Mouse (Mus musculus): ENCODE measurements around the gene Olfr640. TPM values are rescaled to one million over a fixed set of nuclear protein-coding genes. Genes with fewer than 3 reads are reported as not detected.

The Olfr640 gene
- not detected in 2 replicates for polyA plus RNA-seq (2015; fragmentation: Nextera tagmentation; extraction: Ambion mirVana)

GRCm38 (mm10) chr7:104025473-104025872 is at the start of gene Olfr640:
Olfr640 (minus strand) TSS chr7:104025573.
- no peak within 1 kb of the TSS for H3K27ac ChIP-seq
- WGBS, result 76% methylated on average over 6 of the region's 6 CpGs
- H3K9me3 ChIP-seq, result no peaks in the 10 kb centered on the region

GRCm38 (mm10) chr7:104071769-104072168 is 46.4 kb upstream of the Olfr640 start, which contains the start of gene Olfr644:
Olfr644 (minus strand) TSS chr7:104071869.
- ATAC-seq (ENCODE audit: insufficient number of reproducible peaks, insufficient read depth, low FRiP score, low TSS enrichment, low read depth), result no peak
- no peak within 1 kb of the TSS for H3K9ac ChIP-seq
- H3K27ac ChIP-seq, result no peak within 1 kb of the TSS
- no peaks in the 10 kb centered on the region for H3K27me3 ChIP-seq
- H3K4me2 ChIP-seq, result no peak within 1 kb of the TSS
- no peaks in the 10 kb centered on the region for H3K36me3 ChIP-seq
- no peaks in the 10 kb centered on the region for H3K9me3 ChIP-seq
- no peaks in the 10 kb centered on the region for H3K4me1 ChIP-seq
- no peak within 1 kb of the TSS for H3K4me3 ChIP-seq
- 60% methylated on average over 2 of the region's 2 CpGs for WGBS

More at GRCm38 (mm10) chr7:104025473-104025872, at the start of gene Olfr640:
- no peak for ATAC-seq (ENCODE audit: insufficient number of reproducible peaks, insufficient read depth, low FRiP score, low TSS enrichment, low read depth)
- Histone ChIP-seq H3K4me2 (no peak within 1 kb of the TSS), H3K4me3 (no peak within 1 kb of the TSS), H3K27me3 (no peaks in the 10 kb centered on the region), H3K9ac (no peak within 1 kb of the TSS), H3K4me1 (no peaks in the 10 kb centered on the region), H3K36me3 (no peaks in the 10 kb centered on the region)

- 53% methylated on average over 2 of the region's 2 CpGs for WGBS
- Histone ChIP-seq H3K4me1 (no peaks in the 10 kb centered on the region), H3K4me2 (no peak within 1 kb of the TSS), H3K27me3 (no peaks in the 10 kb centered on the region), H3K27ac (no peak within 1 kb of the TSS), H3K4me3 (no peak within 1 kb of the TSS), H3K9ac (no peak within 1 kb of the TSS), H3K36me3 (no peaks in the 10 kb centered on the region), H3K9me3 (no peaks in the 10 kb centered on the region)
- no peak for ATAC-seq (ENCODE audit: insufficient number of reproducible peaks, insufficient read depth, low FRiP score, low TSS enrichment, low read depth)
These were observed 36.0 kb upstream of the Olfr640 start, which contains the start of gene 4930516K23Rik for GRCm38 (mm10) chr7:104061345-104061744. 4930516K23Rik (minus strand) TSS chr7:104061445.

GRCm38 (mm10) chr7:104059215-104059614 is 33.8 kb upstream of the Olfr640 start:
- WGBS, result 94% methylated on average over 1 of the region's 1 CpGs
- Histone ChIP-seq H3K9me3 (no peaks in the 10 kb centered on the region), H3K9ac (no peak overlapping the region), H3K27ac (no peak overlapping the region), H3K4me3 (no peak overlapping the region), H3K4me1 (no peaks in the 10 kb centered on the region), H3K27me3 (no peaks in the 10 kb centered on the region), H3K36me3 (no peaks in the 10 kb centered on the region), H3K4me2 (no peak overlapping the region)
- no peak for ATAC-seq (ENCODE audit: insufficient number of reproducible peaks, insufficient read depth, low FRiP score, low TSS enrichment, low read depth)

- H3K9ac ChIP-seq, result no peak within 1 kb of the TSS
- H3K9me3 ChIP-seq, result no peaks in the 10 kb centered on the region
- no peak for ATAC-seq (ENCODE audit: insufficient number of reproducible peaks, insufficient read depth, low FRiP score, low TSS enrichment, low read depth)
- H3K36me3 ChIP-seq, result no peaks in the 10 kb centered on the region
- H3K4me2 ChIP-seq, result no peak within 1 kb of the TSS
- H3K4me3 ChIP-seq, result no peak within 1 kb of the TSS
- WGBS, result 65% methylated on average over 1 of the region's 1 CpGs
- no peaks in the 10 kb centered on the region for H3K4me1 ChIP-seq
- H3K27me3 ChIP-seq, result no peaks in the 10 kb centered on the region
- no peak within 1 kb of the TSS for H3K27ac ChIP-seq
These were observed 27.2 kb upstream of the Olfr640 start, which contains the start of gene Olfr642 for GRCm38 (mm10) chr7:104052566-104052965. Olfr642 (minus strand) TSS chr7:104052666.

GRCm38 (mm10) chr7:104050745-104051144 is 25.4 kb upstream of the Olfr640 start:
- Histone ChIP-seq H3K27me3 (no peaks in the 10 kb centered on the region), H3K9me3 (no peaks in the 10 kb centered on the region), H3K4me2 (no peak overlapping the region), H3K4me1 (no peaks in the 10 kb centered on the region), H3K4me3 (no peak overlapping the region), H3K36me3 (no peaks in the 10 kb centered on the region), H3K27ac (no peak overlapping the region), H3K9ac (no peak overlapping the region)
- no peak for ATAC-seq (ENCODE audit: insufficient number of reproducible peaks, insufficient read depth, low FRiP score, low TSS enrichment, low read depth)
- WGBS, result 85% methylated on average over 4 of the region's 4 CpGs

GRCm38 (mm10) chr7:104035145-104035544 is 9.8 kb upstream of the Olfr640 start, which contains the start of gene Olfr641:
Olfr641 (plus strand) TSS chr7:104035445.
- H3K4me1 ChIP-seq, result no peaks in the 10 kb centered on the region
- no peak for ATAC-seq (ENCODE audit: insufficient number of reproducible peaks, insufficient read depth, low FRiP score, low TSS enrichment, low read depth)
- WGBS, result 60% methylated on average over 1 of the region's 1 CpGs
- H3K9me3 ChIP-seq, result no peaks in the 10 kb centered on the region
- no peak within 1 kb of the TSS for H3K9ac ChIP-seq
- no peaks in the 10 kb centered on the region for H3K27me3 ChIP-seq
- H3K4me3 ChIP-seq, result no peak within 1 kb of the TSS
- no peaks in the 10 kb centered on the region for H3K36me3 ChIP-seq
- no peak within 1 kb of the TSS for H3K4me2 ChIP-seq
- H3K27ac ChIP-seq, result no peak within 1 kb of the TSS

GRCm38 (mm10) chr7:104026978-104027377 is 1.6 kb upstream of the Olfr640 start:
- no peak overlapping the region for H3K27ac ChIP-seq
- no peak overlapping the region for H3K4me2 ChIP-seq
- H3K9me3 ChIP-seq, result no peaks in the 10 kb centered on the region
- H3K4me3 ChIP-seq, result no peak overlapping the region
- no peaks in the 10 kb centered on the region for H3K27me3 ChIP-seq
- H3K36me3 ChIP-seq, result no peaks in the 10 kb centered on the region
- H3K4me1 ChIP-seq, result no peaks in the 10 kb centered on the region
- WGBS, result 70% methylated on average over 3 of the region's 3 CpGs
- no peak for ATAC-seq (ENCODE audit: insufficient number of reproducible peaks, insufficient read depth, low FRiP score, low TSS enrichment, low read depth)
- H3K9ac ChIP-seq, result no peak overlapping the region

- ATAC-seq (ENCODE audit: insufficient number of reproducible peaks, insufficient read depth, low FRiP score, low TSS enrichment, low read depth), result no peak
- Histone ChIP-seq H3K4me3 (no peak overlapping the region), H3K36me3 (no peaks in the 10 kb centered on the region), H3K9ac (no peak overlapping the region), H3K4me2 (no peak overlapping the region), H3K9me3 (no peaks in the 10 kb centered on the region), H3K4me1 (no peaks in the 10 kb centered on the region), H3K27me3 (no peaks in the 10 kb centered on the region), H3K27ac (no peak overlapping the region)
- WGBS, result 89% methylated on average over 6 of the region's 6 CpGs
These were observed 3.7 kb downstream of the Olfr640 start for GRCm38 (mm10) chr7:104021651-104022050.

- Histone ChIP-seq H3K27ac (no peak overlapping the region), H3K4me3 (no peak overlapping the region), H3K27me3 (no peaks in the 10 kb centered on the region), H3K4me1 (no peaks in the 10 kb centered on the region), H3K9me3 (no peaks in the 10 kb centered on the region), H3K4me2 (no peak overlapping the region), H3K9ac (no peak overlapping the region), H3K36me3 (no peaks in the 10 kb centered on the region)
- 81% methylated on average over 1 of the region's 1 CpGs for WGBS
- ATAC-seq (ENCODE audit: insufficient number of reproducible peaks, insufficient read depth, low FRiP score, low TSS enrichment, low read depth), result no peak
These were observed 6.4 kb downstream of the Olfr640 start for GRCm38 (mm10) chr7:104018953-104019352.

GRCm38 (mm10) chr7:104017203-104017602 is 8.2 kb downstream of the Olfr640 start, which contains the start of gene Olfr639:
Olfr639 (minus strand) TSS chr7:104017303.
- no peak within 1 kb of the TSS for H3K4me3 ChIP-seq
- no peaks in the 10 kb centered on the region for H3K36me3 ChIP-seq
- no peaks in the 10 kb centered on the region for H3K4me1 ChIP-seq
- H3K9me3 ChIP-seq, result no peaks in the 10 kb centered on the region
- ATAC-seq (ENCODE audit: insufficient number of reproducible peaks, insufficient read depth, low FRiP score, low TSS enrichment, low read depth), result no peak
- H3K27me3 ChIP-seq, result no peaks in the 10 kb centered on the region
- H3K9ac ChIP-seq, result no peak within 1 kb of the TSS
- no peak within 1 kb of the TSS for H3K27ac ChIP-seq
- H3K4me2 ChIP-seq, result no peak within 1 kb of the TSS

- Histone ChIP-seq H3K27ac (no peak overlapping the region), H3K36me3 (no peaks in the 10 kb centered on the region), H3K4me3 (no peak overlapping the region), H3K27me3 (no peaks in the 10 kb centered on the region), H3K9me3 (no peaks in the 10 kb centered on the region), H3K9ac (no peak overlapping the region), H3K4me2 (no peak overlapping the region), H3K4me1 (no peaks in the 10 kb centered on the region)
- no peak for ATAC-seq (ENCODE audit: insufficient number of reproducible peaks, insufficient read depth, low FRiP score, low TSS enrichment, low read depth)
These were observed 26.2 kb downstream of the Olfr640 start for GRCm38 (mm10) chr7:103999124-103999523.

Measured in embryonic facial prominence, embryonic 13.5 days (tissue).